Mouse (Mus musculus): ENCODE measurements around the gene Serpinb9d. TPM values are rescaled to one million over a fixed set of nuclear protein-coding genes. Genes with fewer than 3 reads are reported as not detected.

Serpinb9d gene
- not detected for polyA plus RNA-seq (2014; fragmentation: Illumina TruSeq; extraction: RNeasy Lipid Tissue Mini Kit (QIAGEN cat#74804); ENCODE audit: low replicate concordance)

DNA sequence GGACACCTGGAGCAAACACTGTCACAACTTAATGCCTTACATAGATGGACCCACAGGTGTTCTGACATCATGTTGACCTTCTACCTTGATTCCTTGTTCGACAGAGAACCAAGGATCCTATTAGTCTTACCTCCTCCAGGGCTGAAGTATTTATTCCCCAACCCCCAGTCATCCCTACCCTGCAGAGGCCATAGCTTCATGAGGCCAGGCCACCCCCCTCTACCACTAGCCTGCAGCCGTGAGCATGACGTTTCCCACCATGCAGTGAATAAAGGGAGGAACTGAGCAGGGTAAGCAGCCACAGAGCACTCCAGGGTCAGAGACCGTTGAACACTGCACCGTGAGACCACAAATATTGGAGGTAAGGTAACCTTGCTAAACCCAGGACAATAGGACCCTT, at the start of gene Serpinb9d:
Serpinb9d (plus strand) TSS at position 301 of the 400 bp plus-strand sequence.

DNA sequence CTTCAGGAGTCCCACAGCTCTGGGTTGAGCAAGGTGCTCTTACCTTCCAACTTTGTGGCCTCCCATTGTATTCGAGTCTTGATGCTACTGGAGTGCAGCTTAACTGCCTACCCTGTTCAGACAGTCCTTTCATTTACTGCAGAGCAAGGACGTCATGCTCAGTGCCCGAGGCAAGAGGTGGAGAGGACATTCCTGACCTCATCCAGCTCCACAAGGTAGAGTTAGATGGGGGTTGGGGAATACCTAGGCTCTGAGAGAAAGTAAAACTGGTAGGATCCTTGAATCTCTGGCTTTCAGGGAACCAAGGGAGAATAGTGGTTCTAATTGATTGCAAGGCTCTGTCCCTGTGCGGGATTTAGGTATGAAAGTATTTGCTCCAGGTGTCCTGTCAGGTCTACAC, 33.1 kb upstream of the Serpinb9d start, which contains the start of gene Serpinb9c:
Serpinb9c (minus strand) TSS at position 101 of the 400 bp plus-strand sequence.

DNA sequence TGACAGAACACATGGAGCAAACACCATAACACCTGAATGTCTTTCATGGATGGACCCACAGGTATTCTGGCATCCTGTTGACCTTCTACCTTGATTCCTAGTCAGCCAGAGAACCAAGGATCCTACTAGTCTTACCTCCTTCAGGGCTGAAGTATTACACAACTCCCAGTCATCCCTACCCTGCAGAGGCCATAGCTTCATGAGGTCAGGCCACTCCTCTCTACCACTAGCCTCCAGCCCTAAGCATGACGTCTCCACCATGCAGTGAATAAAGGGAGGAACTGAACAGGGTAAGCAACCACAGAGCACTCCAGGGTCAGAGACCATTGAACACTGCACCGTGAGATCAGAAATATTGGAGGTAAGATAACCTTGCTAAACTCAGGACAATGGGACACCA, 56.6 kb downstream of the Serpinb9d start, which contains the start of gene Serpinb9e:
Serpinb9e (plus strand) TSS at position 301 of the 400 bp plus-strand sequence.

Other genes starting within 250 kb of the Serpinb9d start
- gene Serpinb6b, start 227.8 kb upstream of the Serpinb9d start, polyA plus RNA-seq (2014; fragmentation: Illumina TruSeq; extraction: RNeasy Lipid Tissue Mini Kit (QIAGEN cat#74804); ENCODE audit: low replicate concordance) = 16.1 TPM
- 22.4 TPM for gene Serpinb9, start 189.7 kb upstream of the Serpinb9d start, polyA plus RNA-seq (2014; fragmentation: Illumina TruSeq; extraction: RNeasy Lipid Tissue Mini Kit (QIAGEN cat#74804); ENCODE audit: low replicate concordance)
- not detected for gene Serpinb9b, start 165.5 kb upstream of the Serpinb9d start, polyA plus RNA-seq (2014; fragmentation: Illumina TruSeq; extraction: RNeasy Lipid Tissue Mini Kit (QIAGEN cat#74804); ENCODE audit: low replicate concordance)
- 0.41 TPM for gene Serpinb1b, start 114.4 kb upstream of the Serpinb9d start, polyA plus RNA-seq (2014; fragmentation: Illumina TruSeq; extraction: RNeasy Lipid Tissue Mini Kit (QIAGEN cat#74804); ENCODE audit: low replicate concordance)
- not detected for gene Serpinb9c, start 33.2 kb upstream of the Serpinb9d start, polyA plus RNA-seq (2014; fragmentation: Illumina TruSeq; extraction: RNeasy Lipid Tissue Mini Kit (QIAGEN cat#74804); ENCODE audit: low replicate concordance)
- gene Serpinb9e, start 56.7 kb downstream of the Serpinb9d start, polyA plus RNA-seq (2014; fragmentation: Illumina TruSeq; extraction: RNeasy Lipid Tissue Mini Kit (QIAGEN cat#74804); ENCODE audit: low replicate concordance) = not detected
- not detected for gene Serpinb9f, start 131.1 kb downstream of the Serpinb9d start, polyA plus RNA-seq (2014; fragmentation: Illumina TruSeq; extraction: RNeasy Lipid Tissue Mini Kit (QIAGEN cat#74804); ENCODE audit: low replicate concordance)
- gene Gm11397, start 202.8 kb downstream of the Serpinb9d start, polyA plus RNA-seq (2014; fragmentation: Illumina TruSeq; extraction: RNeasy Lipid Tissue Mini Kit (QIAGEN cat#74804); ENCODE audit: low replicate concordance) = not detected